Mouse (Mus musculus): ENCODE data around the gene Qsox1. TPM values are rescaled to one million over a fixed set of nuclear protein-coding genes. Genes with fewer than 3 reads are reported as not detected.

Qsox1 gene
- polyA plus RNA-seq, 1 experiment from 2014 or later = 15.8 TPM

DNA sequence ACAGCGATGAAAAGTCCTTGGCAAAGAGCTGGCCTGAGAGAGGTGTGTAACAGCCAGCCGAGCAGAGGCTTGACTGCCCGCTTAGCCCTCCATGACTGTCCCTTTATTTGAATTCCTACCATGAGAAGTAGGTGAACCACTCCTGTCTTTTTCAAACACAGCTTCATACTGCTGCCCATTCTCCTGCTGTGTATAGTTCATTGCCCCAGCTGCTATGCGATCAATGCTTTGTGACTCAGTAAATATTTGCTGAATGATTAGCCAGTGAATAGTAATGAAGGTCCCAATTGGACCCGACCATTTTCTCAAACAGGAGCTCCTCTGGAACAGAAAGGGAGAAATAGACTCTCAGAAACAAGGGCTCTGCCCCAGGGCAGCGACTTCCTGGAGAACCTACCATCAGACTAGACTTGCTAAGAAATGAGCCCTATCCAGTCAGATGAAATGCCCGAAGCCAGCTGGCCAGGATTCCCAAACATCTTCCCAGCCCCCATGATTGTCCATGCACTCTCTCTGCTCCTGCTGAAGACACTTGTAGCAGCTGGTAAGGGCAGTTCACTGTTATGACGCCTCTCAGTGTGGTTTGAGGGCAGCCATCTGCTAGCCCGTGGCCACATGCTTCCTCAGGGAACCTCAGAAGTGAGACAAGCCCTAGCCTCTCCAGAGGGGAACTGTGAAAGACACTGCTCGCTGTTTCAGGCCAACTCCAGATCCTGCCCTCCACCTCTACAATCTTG is 2.8 kb downstream of the Qsox1 start:
- DNase-seq (ENCODE audit: low spot score) = peak; percentile 58

DNA sequence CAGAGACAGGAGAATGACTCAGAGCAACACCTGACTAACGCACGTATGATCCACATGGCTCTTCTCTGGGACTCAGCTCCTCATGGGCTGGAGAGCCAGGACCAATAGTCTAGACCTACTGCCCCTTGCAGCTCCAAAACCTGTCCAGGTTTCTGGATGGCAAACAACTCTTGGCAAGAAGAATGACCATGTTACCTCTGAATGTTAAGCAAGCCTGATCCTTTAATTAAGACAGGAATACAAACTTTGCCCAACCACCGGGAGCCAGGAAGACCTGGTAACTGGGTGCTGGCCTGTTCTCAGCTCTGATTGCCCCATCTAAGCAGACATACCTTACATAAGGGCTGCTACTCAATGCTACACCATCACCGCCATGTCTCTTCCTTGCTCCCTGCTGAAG is 4.4 kb downstream of the Qsox1 start:
- ATAC-seq (replicated peaks; ENCODE audit: low FRiP score, low TSS enrichment, low read depth) (no peak), DNase-seq (ENCODE audit: low spot score) (no peak)
- H3K27me3 ChIP-seq (replicated peaks; ENCODE audit: control insufficient read depth, insufficient read depth, low read length) = no peaks in the 10 kb centered on the region
- H3K9me3 ChIP-seq (ENCODE audit: control insufficient read depth, low read length) = no peaks in the 10 kb centered on the region
- no peak overlapping the region for H3K4me2 ChIP-seq (ENCODE audit: low read length)
- H3K4me1 ChIP-seq (replicated peaks; ENCODE audit: control insufficient read depth, insufficient read depth, low read length) = peaks cover 26% of the 10 kb centered on the region
- no peaks in the 10 kb centered on the region for H3K36me3 ChIP-seq (ENCODE audit: control insufficient read depth, insufficient read depth, low read length)
- WGBS = 93% methylated on average over 4 of the region's 4 CpGs
- no peak overlapping the region for H3K27ac ChIP-seq (ENCODE audit: low read depth)
- H3K4me3 ChIP-seq (ENCODE audit: low read depth, low read length) = no peak overlapping the region
- no peak overlapping the region for H3K9ac ChIP-seq (ENCODE audit: low read length)

More for the DNA sequence above, 2.8 kb downstream of the Qsox1 start:
- Histone ChIP-seq H3K9ac (ENCODE audit: low read length) (no peak overlapping the region), H3K9me3 (ENCODE audit: control insufficient read depth, low read length) (no peaks in the 10 kb centered on the region), H3K36me3 (ENCODE audit: control insufficient read depth, insufficient read depth, low read length) (no peaks in the 10 kb centered on the region), H3K27me3 (replicated peaks; ENCODE audit: control insufficient read depth, insufficient read depth, low read length) (no peaks in the 10 kb centered on the region), H3K4me1 (replicated peaks; ENCODE audit: control insufficient read depth, insufficient read depth, low read length) (peaks cover 26% of the 10 kb centered on the region), H3K4me2 (ENCODE audit: low read length) (peak overlapping the region; percentile 83), H3K27ac (ENCODE audit: low read depth) (peak overlapping the region; percentile 59), H3K4me3 (ENCODE audit: low read depth, low read length) (no peak overlapping the region; the same call in 1 of the 2 replicates)
- WGBS = 47% methylated on average over 10 of the region's 10 CpGs
- peak; percentile 34; the same call in 1 of the 2 replicates for ATAC-seq (replicated peaks; ENCODE audit: low FRiP score, low TSS enrichment, low read depth)

DNA sequence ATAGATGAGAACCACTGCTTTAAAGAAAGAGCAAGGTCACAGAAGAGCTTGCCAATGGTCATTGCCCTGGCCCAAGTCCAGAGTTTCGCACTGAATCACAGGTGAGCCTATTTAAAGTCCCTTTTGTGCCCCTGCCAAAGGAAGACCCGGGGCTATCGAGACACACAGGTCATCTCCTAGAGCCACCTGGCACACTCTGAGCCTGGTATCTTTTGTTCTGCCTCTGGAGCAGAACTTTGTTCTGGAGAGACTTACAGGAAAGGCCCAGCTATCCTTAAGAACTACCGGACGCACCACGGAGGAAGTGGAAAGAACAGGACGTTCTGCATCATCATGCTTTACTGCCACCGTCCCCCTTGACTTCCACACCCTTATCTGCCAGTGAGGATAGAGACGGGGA is 7.1 kb downstream of the Qsox1 start:
- Histone ChIP-seq H3K27me3 (replicated peaks; ENCODE audit: control insufficient read depth, insufficient read depth, low read length) (no peaks in the 10 kb centered on the region), H3K36me3 (ENCODE audit: control insufficient read depth, insufficient read depth, low read length) (peaks cover 11% of the 10 kb centered on the region; the same call in 1 of the 2 replicates), H3K9me3 (ENCODE audit: control insufficient read depth, low read length) (no peaks in the 10 kb centered on the region), H3K4me2 (ENCODE audit: low read length) (no peak overlapping the region), H3K4me1 (replicated peaks; ENCODE audit: control insufficient read depth, insufficient read depth, low read length) (peaks cover 12% of the 10 kb centered on the region), H3K9ac (ENCODE audit: low read length) (no peak overlapping the region), H3K4me3 (ENCODE audit: low read depth, low read length) (no peak overlapping the region), H3K27ac (ENCODE audit: low read depth) (no peak overlapping the region)
- WGBS = 89% methylated on average over 9 of the region's 9 CpGs
- no peak for DNase-seq (ENCODE audit: low spot score)
- ATAC-seq (replicated peaks; ENCODE audit: low FRiP score, low TSS enrichment, low read depth) = no peak

DNA sequence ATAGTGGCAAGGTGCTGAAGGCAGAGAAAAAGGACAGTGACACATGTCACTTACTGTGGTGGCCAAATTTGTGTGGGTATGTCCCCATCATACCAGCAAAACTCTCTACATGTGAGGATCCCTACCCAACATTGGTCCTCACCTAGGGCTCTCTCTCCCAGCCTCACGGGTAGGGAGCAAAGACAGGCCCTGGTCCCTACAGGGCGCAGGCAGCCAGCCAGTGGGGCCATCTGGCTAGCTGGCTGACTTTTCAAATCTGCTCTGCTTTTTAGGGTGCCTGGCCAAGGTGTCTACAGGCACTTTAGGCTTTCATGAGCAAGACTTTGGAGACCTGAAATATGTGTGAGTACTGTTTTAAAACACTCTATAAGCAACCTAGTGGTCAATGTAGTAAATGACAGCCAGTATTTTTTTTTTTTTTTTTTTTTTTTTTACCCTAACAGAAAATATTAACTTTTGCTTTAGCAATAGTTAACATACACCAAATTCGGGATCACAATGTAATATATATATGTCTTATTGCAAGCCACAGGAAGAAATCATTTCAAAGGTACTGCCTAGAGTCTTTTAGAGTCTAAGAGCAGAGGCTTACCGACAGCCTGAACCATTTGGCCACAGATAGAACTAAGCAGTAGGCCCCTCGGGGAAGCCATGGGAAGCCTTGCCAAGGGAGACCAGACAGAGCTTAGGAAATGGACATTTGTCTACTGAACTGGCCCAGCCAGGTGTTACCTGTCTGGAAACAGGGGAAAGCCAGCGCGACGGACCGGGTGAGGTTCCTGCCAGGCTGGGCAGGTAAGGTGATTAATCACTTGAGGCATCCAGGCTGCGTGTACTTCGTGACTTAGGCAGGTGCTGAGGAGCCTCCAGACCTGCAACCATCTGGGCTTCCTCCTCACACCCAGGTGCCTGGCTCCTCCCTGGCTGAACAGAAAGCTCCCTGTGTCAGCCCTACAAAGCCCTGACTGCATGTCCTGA is 11.4 kb downstream of the Qsox1 start:
- H3K4me2 ChIP-seq (ENCODE audit: low read length) = no peak overlapping the region
- no peaks in the 10 kb centered on the region for H3K4me1 ChIP-seq (replicated peaks; ENCODE audit: control insufficient read depth, insufficient read depth, low read length)
- H3K9ac ChIP-seq (ENCODE audit: low read length) = no peak overlapping the region
- WGBS = 79% methylated on average over 11 of the region's 11 CpGs
- no peaks in the 10 kb centered on the region for H3K27me3 ChIP-seq (replicated peaks; ENCODE audit: control insufficient read depth, insufficient read depth, low read length)
- DNase-seq (ENCODE audit: low spot score) (no peak), ATAC-seq (replicated peaks; ENCODE audit: low FRiP score, low TSS enrichment, low read depth) (no peak; the same call in 1 of the 2 replicates)
- no peak overlapping the region for H3K27ac ChIP-seq (ENCODE audit: low read depth)
- no peak overlapping the region for H3K4me3 ChIP-seq (ENCODE audit: low read depth, low read length)
- no peaks in the 10 kb centered on the region for H3K9me3 ChIP-seq (ENCODE audit: control insufficient read depth, low read length)
- H3K36me3 ChIP-seq (ENCODE audit: control insufficient read depth, insufficient read depth, low read length) = peaks cover 11% of the 10 kb centered on the region; the same call in 1 of the 2 replicates

DNA sequence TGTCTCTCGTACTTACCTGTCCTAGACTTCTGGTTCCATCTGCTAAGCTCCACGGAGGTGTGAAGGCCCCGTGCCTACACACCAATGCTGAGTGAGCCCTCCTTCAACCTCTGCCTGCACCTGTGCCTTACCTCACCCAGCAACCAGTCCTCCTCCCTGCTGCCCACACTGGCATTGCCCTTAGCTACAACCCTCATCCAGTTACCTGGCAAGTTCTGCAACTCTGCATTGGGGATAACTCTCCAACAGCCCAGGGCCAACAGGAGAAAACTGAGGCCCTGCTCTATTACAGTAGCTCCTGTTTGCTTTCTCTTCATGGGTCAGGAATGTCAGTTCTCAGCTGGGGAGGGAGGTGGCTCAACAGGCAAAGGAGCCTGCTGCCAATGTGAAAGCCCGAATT is 14.7 kb downstream of the Qsox1 start:
- H3K4me1 ChIP-seq (replicated peaks; ENCODE audit: control insufficient read depth, insufficient read depth, low read length) = no peaks in the 10 kb centered on the region
- no peak for DNase-seq (ENCODE audit: low spot score)
- 100% methylated on average over 4 of the region's 4 CpGs for WGBS
- H3K27ac ChIP-seq (ENCODE audit: low read depth) = no peak overlapping the region
- peaks cover 25% of the 10 kb centered on the region for H3K36me3 ChIP-seq (ENCODE audit: control insufficient read depth, insufficient read depth, low read length)
- H3K9ac ChIP-seq (ENCODE audit: low read length) = no peak overlapping the region
- no peak overlapping the region for H3K4me2 ChIP-seq (ENCODE audit: low read length)
- ATAC-seq (replicated peaks; ENCODE audit: low FRiP score, low TSS enrichment, low read depth) = no peak
- no peak overlapping the region for H3K4me3 ChIP-seq (ENCODE audit: low read depth, low read length)
- no peaks in the 10 kb centered on the region for H3K9me3 ChIP-seq (ENCODE audit: control insufficient read depth, low read length)
- H3K27me3 ChIP-seq (replicated peaks; ENCODE audit: control insufficient read depth, insufficient read depth, low read length) = no peaks in the 10 kb centered on the region

DNA sequence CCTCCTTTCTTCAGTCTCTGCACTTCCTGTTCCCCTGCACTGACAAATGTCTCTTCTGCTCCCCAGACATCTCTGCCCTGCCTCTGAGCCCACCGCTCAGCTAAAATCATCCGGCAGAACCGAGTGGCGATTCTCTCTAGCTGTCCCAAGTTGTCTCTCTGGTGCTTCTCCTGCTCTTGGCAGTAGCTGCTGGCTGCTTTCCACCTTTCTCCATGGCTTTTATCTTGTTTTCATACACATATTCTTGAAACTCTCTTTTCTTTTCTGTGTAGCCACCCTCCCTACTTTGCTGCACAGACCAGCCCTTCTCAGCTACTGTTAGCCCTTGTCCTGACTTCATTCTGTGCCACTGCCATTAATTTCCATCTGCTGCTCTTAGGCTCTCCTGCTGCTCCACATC is 15.3 kb downstream of the Qsox1 start:
- Histone ChIP-seq H3K36me3 (ENCODE audit: control insufficient read depth, insufficient read depth, low read length) (peaks cover 30% of the 10 kb centered on the region), H3K9me3 (ENCODE audit: control insufficient read depth, low read length) (no peaks in the 10 kb centered on the region), H3K27me3 (replicated peaks; ENCODE audit: control insufficient read depth, insufficient read depth, low read length) (no peaks in the 10 kb centered on the region), H3K9ac (ENCODE audit: low read length) (no peak overlapping the region), H3K27ac (ENCODE audit: low read depth) (no peak overlapping the region), H3K4me3 (ENCODE audit: low read depth, low read length) (no peak overlapping the region), H3K4me2 (ENCODE audit: low read length) (no peak overlapping the region), H3K4me1 (replicated peaks; ENCODE audit: control insufficient read depth, insufficient read depth, low read length) (no peaks in the 10 kb centered on the region)
- ATAC-seq (replicated peaks; ENCODE audit: low FRiP score, low TSS enrichment, low read depth) (no peak), DNase-seq (ENCODE audit: low spot score) (no peak)
- 74% methylated on average over 4 of the region's 4 CpGs for WGBS

DNA sequence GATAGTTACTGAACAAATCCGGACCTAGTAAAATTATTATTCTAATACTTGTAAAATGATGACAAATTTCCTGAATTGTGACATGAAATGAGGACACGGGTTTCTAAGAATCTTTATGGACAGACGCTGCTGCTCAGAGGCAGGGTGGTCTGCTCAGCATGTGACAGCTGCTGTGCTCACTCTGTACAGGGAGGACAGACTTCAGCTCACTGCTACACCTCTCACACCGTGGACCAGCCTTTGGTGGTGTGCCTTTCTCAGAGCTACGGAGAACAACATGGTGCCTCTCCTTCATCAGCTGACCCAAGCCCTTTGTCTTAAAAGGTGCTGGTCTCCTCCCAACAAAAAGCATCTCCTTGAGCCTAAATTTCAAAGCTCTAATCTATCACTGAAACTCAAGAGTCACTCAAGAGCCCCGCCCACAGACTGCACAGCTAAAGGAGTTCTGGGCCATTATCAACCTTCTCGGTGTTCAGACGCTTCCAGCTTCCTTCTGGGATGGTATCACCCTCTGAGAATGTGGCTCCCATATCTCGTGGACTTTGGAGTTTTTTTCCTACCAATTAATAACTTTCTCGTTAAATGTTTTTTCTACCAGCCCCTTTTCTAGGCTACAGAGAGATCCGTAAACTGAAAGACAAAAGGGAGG is 15.8 kb downstream of the Qsox1 start:
- 76% methylated on average over 11 of the region's 11 CpGs for WGBS
- no peak overlapping the region for H3K4me2 ChIP-seq (ENCODE audit: low read length)
- DNase-seq (ENCODE audit: low spot score) (no peak), ATAC-seq (replicated peaks; ENCODE audit: low FRiP score, low TSS enrichment, low read depth) (0 out of 2 replicates have a peak, but pooled peaks have one; percentile 58)
- H3K36me3 ChIP-seq (ENCODE audit: control insufficient read depth, insufficient read depth, low read length) = peaks cover 33% of the 10 kb centered on the region
- no peak overlapping the region for H3K4me3 ChIP-seq (ENCODE audit: low read depth, low read length)
- no peak overlapping the region for H3K9ac ChIP-seq (ENCODE audit: low read length)
- H3K9me3 ChIP-seq (ENCODE audit: control insufficient read depth, low read length) = no peaks in the 10 kb centered on the region
- no peak overlapping the region for H3K27ac ChIP-seq (ENCODE audit: low read depth)
- no peaks in the 10 kb centered on the region for H3K4me1 ChIP-seq (replicated peaks; ENCODE audit: control insufficient read depth, insufficient read depth, low read length)
- no peaks in the 10 kb centered on the region for H3K27me3 ChIP-seq (replicated peaks; ENCODE audit: control insufficient read depth, insufficient read depth, low read length)

DNA sequence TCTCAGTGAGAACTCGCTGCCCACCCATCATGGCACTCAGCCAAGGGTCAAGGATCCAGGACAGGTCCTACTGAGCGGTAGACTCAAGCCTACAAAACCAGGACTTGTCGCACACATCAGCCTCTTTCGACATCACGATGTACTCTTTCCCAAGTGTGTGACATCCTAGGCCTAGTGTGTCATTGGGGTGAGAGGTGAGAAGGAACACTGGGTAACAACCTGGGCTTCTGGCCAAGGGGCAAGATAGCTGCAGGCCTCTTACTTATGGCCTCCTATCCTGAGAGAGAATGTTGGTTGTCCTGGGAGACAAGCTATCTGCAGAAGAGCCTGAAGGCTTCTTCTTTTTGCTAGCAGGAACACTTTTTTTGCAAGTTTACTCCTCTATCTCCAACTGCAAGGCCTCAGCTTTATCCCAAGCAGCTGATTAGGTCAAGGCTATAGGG is 16.9 kb downstream of the Qsox1 start:
- Histone ChIP-seq H3K27me3 (replicated peaks; ENCODE audit: control insufficient read depth, insufficient read depth, low read length) (no peaks in the 10 kb centered on the region), H3K4me3 (ENCODE audit: low read depth, low read length) (no peak overlapping the region), H3K4me1 (replicated peaks; ENCODE audit: control insufficient read depth, insufficient read depth, low read length) (no peaks in the 10 kb centered on the region), H3K9ac (ENCODE audit: low read length) (no peak overlapping the region), H3K36me3 (ENCODE audit: control insufficient read depth, insufficient read depth, low read length) (peaks cover 27% of the 10 kb centered on the region), H3K9me3 (ENCODE audit: control insufficient read depth, low read length) (no peaks in the 10 kb centered on the region), H3K4me2 (ENCODE audit: low read length) (no peak overlapping the region), H3K27ac (ENCODE audit: low read depth) (no peak overlapping the region)
- ATAC-seq (replicated peaks; ENCODE audit: low FRiP score, low TSS enrichment, low read depth) (no peak), DNase-seq (ENCODE audit: low spot score) (no peak)
- WGBS = 95% methylated on average over 5 of the region's 5 CpGs
